Mouse (Mus musculus) spleen, postnatal 10 days (tissue): ENCODE measurements around the gene Tns4.
A peak's percentile ranks its signal among the peaks of the same experiment; 100 is the strongest.

Source experiments
- DNase-seq, 2 experiments: peaks; one replicate each; pipeline ENCODE4 v3.0.0; 2021 to 2022; ENCODE audit warnings: low spot score in 2 of 2

Tns4 gene

DNA sequence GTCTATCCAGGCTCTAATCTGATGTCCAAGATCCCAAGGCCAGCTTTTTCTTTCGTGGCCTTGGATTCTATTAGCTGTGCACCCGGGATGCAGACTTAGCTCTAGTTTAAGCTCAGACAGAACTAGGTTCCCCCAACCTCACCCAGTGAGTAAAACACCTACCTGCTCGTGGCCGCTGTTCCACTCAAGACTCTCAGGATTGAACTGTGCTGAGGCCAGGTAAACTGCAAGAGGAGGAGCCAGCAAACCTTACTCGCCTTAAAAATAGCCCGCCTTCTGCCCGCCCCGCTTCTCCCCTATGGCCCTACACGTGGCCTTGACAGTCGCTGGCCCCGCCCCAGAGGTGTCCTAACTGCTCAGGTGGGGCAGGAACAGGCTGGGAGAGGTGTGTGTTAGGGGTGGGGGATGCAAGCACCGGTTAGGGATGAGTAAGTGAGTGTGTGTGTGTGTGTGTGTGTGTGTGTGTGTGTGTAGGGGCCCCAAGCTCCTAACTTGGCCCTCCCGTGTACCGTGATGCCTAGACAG is at the start of gene Tns4:
Gene Tns4, minus strand, starts transcription at position 230 of the 525 bp plus-strand sequence.
- no peak for DNase-seq

DNA sequence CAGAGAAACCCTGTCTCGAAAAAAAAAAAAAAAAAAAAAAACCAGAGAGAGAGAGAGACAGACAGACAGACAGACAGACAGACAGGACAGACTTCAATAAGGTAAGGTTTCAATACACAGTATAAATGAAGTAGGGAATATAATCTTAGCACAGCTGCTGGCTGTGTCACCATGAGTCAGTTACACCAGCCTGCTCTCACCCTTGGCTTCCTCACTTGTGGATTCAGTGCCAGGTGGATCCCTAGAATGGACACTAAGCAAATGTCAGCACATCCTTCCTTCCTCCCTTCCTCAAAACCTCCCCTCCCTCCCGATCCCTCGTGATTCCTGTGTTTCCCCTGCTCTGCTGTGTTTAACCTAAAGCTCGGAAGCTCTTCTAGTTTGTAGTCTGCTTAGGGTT is 48.3 kb upstream of the Tns4 start:
- DNase-seq, result no peak

DNA sequence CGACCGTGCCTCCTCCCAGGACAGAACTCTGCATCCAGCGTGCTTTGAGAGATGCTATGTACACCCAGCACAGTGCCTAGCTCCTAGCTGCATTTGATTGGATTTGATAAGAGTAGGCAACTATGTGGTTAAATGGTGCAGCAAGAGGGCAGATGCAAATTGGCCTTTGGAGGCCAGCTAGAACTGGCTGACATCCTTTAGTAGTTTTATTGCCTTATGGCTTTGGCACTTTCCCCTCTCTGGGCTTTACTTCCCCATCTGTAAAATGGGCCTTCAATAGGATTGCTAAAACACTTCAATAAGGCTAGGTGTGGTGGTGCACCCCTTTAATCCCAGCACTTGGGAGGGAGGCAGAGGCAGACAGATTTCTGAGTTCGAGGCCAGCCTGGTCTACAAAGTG is 47.9 kb upstream of the Tns4 start:
- no peak for DNase-seq

DNA sequence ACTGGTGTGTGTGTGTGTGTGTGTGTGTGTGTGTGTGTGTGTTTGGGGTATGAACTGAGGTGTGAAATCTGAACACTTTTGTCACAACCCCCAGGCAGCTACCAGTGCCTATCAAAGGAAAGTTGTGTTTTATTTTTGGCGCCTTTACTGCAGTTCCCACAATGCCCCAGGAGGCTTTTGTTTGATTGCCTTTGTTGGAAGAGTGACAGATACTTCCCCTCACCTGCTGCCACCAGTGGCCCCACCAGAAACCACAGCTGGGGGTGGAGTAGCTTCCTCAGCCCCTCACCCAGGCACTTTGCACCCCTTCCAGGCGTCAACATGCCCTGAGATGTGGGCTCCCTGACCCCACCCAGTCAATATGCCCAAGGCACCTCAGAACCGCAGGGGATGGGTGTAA is 47.3 kb upstream of the Tns4 start:
- peak in 1 of 2 experiments; percentile 55 for DNase-seq

DNA sequence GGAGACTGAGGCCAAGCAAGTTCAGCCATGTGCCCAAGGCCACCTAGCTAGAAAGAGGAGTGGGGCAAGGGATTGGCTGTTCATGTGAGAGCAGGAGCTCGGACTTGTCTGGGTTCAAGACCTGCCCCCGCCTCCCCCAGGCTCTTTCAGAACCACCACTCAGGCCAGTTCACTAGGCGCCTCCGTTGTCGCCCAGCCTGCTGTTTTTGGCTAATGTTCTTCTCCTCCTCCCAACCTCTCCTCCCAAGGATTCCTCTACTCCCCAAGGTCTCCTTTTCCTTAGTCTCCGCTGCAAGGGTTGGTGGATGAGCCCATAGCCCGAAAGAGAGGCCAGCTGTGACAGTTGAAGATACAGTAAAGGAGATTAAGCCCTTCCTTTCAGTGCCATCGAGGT is 45.9 kb upstream of the Tns4 start:
- no peak for DNase-seq

DNA sequence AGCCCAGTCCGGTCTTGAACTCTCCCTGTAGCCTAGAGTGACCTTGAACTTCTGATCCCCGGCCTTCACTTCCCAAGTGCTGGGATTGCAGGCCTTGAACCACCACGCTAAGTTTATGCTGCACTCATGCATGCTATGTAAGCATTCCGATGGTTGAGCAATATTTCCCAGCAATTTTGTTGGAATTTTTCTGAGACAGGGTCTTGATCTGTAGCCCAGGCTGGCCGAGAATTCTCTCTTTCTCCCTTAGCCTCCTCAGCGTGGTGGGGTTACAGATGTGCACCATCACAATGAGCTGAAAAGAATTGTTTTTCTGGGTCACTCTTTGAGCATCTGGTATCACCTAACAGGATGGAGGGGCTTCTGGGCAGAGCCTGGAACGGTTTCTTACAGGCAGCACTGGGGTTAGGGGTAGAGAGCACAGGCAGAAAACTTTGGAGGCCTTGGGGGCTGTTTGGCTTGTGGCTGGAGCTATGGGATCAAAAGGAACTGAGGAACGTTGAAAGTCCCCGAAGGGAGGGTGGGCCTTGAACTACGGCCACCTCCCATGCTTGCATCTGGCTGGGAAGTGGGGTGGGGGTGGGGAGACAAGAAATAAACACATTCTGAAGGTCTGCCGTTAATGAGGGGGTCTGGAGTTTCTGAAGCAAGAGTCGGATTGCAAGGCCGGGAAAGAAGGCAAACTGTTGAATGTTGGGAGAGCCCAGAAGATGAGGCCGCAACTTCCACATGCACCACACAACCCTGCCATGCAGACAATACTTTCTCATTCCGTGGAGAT is 45.4 kb upstream of the Tns4 start:
- DNase-seq, result no peak

DNA sequence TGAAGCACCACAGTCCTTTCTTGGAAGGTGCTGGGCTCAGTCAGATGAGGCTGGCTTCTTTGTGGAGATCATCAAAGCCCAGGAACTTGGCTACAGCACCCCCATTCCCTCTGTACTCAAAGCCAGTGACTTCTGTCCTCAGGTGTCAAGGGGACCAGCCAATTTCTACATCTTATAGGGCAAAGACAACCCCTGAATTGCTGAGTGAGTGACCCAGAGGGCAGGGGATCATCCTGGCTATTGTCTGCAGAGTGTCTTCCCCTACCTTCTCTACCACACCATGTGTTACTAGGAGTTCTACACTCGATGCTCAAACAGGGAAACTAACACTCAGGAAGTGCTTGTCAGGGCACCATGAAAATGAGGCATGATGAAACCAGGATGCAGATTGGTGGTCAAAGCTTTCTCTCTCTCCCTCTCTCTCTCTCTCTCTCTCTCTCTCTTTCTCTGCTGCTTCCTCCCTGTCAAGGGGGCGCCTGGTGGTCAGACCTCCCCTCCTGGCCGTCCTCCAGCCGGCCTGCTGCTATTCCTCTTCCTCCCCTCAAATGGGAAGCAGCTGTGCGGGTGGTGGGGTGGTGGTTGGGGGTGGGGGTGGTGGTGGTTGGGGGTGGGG is 44.3 kb upstream of the Tns4 start:
- DNase-seq, result no peak

DNA sequence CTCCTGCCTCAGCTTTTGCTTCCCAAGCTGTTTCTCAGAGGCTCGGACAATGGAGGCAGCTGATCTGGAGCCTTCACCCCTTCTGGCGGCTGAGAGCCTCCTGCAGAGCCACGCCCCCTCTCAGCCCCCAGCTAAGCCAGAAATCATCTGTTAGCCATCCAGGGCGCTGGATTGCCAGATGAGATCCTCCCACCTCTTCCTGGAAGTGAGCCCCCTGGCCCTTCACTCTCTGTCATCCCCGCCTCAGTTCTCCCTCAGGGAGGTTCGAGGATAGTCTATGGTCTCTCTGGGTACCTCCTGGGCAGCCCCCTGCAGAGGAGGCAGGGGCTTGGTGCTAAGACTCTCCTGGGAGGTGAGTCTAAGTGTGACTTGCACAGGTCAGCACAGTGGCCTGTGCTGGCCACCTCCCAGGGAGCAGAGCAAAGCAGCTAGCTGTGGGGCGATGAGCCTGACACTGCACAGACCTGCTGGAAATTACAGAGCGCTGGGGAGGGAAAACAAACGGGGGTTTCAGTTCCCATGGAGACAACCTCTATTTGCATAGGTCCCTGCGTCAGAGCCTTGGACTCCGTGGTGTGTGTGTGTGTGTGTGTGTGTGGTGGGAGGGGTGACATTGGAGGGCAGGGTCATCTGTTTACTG is 43.1 kb upstream of the Tns4 start:
- DNase-seq, result no peak

DNA sequence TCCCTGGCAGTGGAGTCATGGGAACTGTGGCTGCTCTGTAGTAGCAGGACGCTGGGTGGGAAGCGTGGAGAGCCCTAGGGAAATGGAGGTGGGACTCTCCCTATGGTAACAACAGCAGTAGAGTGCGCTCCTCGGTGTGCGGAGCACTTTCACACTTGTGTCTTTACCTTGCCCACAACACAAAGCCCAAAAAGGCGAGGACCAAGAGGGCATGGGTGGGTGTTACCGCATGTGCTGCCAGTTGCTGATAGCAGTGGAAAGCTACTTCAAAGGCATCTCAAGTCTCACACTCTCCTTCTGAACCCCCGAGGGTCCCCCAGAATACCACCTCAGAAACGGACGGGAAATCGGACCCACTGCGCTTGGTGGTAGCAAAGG is 42.3 kb upstream of the Tns4 start:
- no peak for DNase-seq

DNA sequence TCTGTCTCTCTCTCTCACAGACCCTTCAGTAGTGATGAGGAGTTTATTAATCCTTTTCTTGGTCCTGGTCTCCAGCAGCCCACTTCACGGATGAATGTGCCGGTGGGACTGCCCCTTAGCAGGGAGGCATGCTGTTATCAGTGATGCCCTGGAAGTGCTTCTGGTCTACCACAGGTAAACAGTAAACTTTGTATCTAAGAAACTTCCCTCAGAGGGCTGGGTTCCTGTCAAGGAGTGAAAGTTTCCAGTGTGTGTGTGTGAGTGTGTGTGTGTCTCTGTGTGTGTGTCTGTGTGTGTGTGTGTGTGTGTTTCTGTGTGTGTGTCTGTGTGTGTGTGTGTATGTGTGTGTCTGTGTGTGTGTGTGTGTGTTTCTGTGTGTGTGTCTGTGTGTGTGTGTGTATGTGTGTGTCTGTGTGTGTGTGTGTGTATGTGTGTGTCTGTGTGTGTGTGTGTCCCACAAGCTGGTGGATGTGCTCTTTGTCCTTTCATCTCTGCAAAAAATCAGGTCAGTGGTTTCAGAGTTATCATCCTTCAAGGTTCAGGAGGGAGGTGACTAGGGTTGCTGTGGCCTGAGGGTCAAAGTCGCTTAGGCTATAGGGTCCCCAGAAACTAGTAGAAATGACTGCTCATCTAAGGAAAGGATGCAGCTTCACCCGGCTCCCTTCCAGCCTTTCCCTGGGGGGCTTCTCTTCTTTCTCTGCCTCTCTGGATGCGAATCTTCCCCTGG is 41.8 kb upstream of the Tns4 start:
- no peak for DNase-seq

DNA sequence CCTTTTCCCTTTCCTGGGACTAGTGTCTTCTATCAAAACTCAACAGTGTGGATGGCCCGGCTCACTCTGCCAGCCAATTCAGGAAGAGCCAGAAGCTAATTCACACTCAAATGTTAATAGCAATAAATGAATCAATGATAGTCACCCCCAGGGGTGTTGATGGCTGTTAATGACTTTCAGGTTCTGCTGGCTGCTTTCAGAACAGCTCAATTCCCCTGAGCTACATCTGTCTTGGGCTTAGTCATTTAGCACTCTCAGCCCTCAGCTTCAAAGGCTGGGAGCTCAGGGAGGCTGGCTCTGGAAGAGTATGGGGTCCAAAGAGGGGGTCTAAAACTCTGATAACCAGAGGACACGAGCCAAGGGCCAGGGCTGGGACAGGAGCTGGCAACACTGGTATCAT is 40.2 kb upstream of the Tns4 start:
- DNase-seq, result no peak

DNA sequence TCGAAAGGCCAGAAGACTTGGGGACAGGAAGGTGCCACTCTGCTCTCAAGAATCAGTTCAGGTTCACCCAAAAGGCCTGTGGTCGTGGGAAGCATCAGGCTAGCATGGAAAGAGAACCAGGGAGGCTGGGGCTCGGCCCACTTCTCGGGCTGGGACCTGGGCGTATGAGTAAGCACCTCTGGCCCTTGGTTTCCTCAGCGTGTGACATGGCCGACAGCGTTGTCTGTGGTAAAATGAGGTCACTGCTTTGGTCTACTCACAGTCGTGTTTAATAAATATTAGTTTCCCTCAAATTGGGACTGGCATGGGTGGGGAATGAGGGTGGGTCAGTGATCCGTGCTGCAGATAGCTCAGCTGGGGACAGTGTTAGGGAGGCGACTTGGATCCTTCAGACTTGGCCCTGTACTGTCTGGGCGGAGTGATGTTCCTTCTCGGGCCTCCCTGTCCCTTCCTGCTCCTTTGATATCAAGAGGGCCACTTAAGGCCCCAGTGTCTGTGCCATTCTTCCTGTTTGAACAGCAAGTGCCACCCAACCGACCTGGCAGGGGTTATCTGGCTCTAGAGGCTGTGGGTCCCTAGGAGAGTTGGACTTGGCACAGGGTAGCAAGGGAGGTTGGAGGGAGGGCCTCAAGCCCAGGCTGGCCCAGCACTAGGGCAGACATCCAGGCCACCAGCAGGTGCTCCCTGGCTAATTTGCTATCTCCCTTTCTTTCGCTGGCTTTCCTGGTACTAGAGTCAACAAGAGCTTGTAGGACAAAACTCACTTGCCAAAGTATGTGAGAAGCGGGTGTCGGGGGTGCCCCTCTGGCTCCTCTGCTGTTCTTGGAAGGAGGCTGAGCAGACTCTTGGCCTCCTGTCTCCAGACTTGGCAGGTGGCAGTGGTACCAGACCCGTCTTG is 38.9 kb upstream of the Tns4 start:
- DNase-seq, result no peak

DNA sequence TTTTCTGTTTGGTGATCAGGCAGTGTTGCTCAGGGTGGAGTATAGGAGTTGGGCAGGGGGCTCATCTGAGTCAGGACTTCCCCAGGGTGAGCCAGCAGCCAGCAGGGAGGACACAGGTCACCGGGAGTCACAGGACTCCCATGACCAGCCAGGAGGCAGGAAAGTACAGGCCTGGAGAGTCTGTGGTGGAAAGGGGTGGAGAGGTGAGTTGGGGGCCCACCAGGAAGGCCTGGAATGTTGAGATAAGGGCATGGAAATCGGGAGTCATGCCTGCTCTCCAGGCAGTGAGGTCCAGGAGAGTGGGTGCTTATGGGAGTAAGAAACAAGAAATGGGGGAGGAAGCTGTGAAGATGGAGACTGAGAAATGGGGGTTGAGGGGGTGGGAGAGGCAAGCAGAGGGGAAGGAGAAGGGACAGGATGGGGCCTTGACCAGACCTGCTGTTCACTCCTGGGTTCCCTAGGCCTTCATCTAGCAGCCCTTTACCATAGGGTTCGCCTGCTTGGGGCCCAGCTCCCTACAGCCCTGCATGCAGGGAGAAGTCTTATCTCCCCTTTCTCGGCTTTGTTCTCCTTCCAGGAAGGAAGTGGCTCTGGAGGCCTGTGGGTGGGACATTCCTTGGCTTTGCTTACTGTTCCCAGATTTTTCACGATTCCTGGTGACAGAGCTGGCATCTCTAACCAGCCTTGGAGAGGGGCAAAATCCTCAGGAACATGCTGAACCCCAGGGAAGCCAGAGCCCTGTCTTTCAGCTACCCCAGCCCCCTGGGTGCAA is 37.6 kb upstream of the Tns4 start:
- no peak for DNase-seq

DNA sequence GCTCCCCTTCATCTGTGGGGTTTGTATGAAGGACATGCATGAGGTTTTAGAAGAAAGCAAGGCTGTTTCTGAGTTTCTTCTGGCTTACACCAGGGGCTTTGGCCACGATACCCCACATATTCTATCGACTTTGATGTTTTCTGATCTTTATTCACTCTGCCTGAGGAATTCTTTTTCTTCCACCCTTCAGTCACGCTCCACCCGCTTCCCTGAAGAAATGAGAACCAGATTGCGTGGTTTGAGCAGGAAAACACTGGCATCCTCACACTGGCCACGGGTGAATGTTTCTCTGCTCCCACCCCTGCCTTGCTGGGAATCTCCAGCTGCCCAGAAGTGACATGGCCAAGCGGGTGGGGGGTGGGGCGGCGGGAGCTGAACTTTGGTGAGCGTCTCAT is 35.5 kb upstream of the Tns4 start:
- DNase-seq, result no peak

DNA sequence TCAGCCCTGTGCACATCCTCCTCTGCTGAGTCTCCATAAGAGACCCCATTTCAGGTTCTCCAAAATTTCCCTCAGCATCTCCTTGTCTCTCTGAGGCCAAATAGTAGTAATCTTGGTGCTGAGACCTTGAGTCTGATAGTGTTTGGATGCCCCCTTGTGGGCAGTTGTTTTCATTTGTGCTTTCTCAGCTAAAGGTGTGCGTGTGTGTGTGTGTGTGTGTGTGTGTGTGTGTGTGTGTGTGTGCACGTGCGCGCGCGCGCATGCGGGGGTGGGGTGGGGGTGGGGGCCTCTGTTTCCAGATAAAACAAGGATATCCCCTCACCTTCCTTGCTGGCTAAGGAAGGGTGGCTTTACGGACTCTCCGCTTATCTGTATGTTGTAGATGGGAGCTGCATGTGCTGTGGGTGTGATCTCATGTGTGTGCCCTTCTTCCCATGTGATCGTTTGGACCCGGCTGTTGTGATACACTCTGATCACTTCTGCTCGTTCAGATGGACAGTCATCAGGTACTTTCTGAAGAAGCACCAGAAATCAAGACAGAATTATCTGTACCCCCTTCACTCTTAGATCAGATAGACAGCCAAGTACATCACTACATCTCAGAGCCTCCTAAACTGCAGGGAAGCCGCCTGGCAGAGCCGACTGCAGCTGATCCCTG is 35.0 kb upstream of the Tns4 start:
- DNase-seq, result peak in 1 of 2 experiments; percentile 72

DNA sequence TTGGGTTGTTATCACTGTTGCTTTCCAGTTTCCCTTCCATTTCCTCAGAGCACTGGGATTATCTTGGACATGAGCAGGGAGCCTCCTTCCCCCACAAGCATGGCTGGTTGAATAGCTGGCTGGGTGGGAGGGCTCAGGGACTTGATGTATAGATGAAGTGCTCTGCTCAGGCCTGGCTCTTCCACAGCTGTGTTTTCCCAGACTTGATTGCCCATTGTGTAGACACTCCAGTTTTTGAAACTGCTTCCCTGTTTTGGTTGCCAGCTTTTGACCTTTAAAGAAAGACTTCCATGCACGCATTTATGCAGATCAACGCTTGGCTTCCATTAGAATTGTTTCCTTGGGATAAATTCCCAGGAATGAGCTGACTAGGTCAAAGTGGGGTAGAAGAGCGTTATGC is 33.6 kb upstream of the Tns4 start:
- no peak for DNase-seq

DNA sequence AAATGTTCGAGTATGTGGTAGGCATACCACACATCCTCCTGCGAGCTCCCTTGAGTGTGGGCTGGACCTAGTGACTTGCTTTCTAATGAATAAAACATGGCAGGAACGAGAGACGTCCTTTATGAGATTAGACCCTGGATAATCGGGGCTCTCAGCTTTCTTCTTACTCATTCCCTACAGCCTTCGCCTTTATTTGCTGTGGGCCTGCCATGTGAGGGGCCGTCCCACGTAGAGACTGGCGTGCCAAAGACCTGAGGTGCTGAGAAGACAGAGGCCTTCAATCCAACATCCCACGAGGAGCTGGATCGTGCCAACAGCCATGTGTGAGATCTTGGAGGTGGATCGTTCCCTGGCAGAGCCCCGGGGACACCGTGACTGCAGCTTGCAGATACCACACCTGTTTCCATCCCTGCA is 32.1 kb upstream of the Tns4 start:
- DNase-seq, result no peak

DNA sequence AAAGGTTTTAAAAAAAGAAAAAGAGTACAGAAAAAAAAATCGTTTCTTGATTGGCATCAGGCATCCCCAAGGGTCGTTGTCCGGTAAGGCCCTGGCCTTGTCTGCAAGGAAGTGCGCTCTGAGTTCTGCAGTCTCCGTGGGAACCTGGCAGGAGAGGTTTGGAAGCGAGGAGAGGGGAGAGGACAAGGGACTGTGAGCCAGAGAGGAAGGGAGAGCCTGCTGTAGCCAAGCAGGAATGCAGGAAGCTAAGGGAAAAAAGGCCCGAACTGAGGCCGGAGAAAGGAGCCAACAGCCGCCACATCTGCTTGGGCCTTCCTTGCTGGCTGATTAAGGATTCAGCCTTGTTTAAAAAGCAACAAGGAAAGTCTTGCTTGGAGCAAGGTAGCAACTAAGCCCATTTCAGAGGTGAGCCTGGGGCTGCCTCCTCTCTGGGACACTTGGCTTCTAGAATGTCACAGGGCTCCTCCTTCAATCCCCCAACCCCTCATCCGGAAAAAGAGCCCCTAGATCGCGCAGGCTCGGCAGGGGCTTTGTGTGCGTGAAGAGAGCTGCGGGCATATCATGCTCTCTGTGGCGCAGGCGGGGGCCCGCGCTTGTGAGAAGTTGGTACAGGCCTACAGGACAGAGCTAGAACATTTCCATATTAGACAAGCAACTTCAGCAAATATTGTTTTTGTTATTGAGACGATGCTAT is 31.6 kb upstream of the Tns4 start:
- no peak for DNase-seq

DNA sequence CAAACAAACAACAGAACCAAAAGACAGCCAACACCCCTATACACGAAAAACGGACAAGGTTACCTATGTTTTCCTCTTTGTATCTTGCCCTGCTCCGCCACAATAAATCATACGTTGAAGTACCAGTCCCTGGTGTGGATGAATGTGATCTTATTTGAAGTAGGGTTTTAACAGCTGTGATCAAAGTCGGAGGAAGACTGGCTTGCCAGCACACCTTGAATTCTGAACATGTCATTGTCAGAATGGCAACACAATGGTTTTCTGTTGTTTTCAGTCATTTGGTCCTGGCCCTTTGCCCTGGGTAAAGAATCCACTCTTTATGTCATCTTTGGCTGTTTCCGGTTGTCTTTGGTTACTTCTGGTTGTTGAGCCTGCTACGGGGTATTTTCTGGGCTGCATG is 29.9 kb upstream of the Tns4 start:
- no peak for DNase-seq
